Mouse (Mus musculus) ES-Bruce4 (cell line): ENCODE measurements around the gene Tnfaip8l2.

ENCODE experiments used
- CTCF ChIP-seq: IDR thresholded peaks from one replicate; pipeline ENCODE4 v1.8.1; 2011; ENCODE audit warnings: low read depth, low read length
- EP300 ChIP-seq: IDR thresholded peaks from 2 replicates; pipeline ENCODE4 v1.6.1; 2011; ENCODE audit warnings: low read depth, low read length; ENCODE audit not compliant: insufficient read depth
- POLR2A ChIP-seq: IDR thresholded peaks from one replicate; pipeline ENCODE4 v1.8.1; 2011; ENCODE audit warnings: low read length; ENCODE audit not compliant: insufficient read depth

GRCm38 (mm10) chr3:95159987-95160963 is 18.1 kb upstream of the Tnfaip8l2 start, which contains the start of gene Sema6c:
- TF ChIP-seq CTCF (no peak), EP300 (0 out of 2 replicates have a peak, but pooled peaks have one; percentile 22), POLR2A (no peak)
